Mouse (Mus musculus): Measurements from ENCODE around the gene 1700122O11Rik. TPM values are rescaled to one million over a fixed set of nuclear protein-coding genes. Genes with fewer than 3 reads are reported as not detected.

1700122O11Rik gene
- polyA plus RNA-seq, 1 experiment from 2014 or later: not detected

DNA sequence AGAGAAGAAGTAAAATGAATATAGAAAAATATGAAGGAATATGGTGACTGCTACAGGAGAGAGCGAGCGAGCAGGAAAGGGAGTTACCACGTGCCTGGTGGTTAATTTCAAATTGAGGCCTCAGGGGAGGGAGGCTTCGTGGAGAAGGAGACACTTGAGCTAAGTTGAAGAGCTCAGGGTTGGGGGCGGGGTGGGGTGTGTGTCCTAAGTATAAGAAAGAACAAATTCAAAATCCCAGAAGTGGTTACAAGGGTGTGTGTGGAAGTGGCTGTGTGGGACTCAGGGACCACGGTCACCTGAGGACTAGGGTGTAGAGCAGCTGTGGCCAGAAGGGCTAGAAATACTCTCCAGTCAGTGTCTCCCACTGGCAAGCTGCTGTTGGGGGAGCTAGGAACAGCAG, 38.7 kb downstream of the 1700122O11Rik start:
- ATAC-seq (ENCODE audit: low read depth): no peak
- no peak overlapping the region for H3K4me3 ChIP-seq
- WGBS: 63% methylated on average over 6 of the region's 6 CpGs
- no peak overlapping the region for H3K9ac ChIP-seq
- H3K9me3 ChIP-seq: no peaks in the 10 kb centered on the region
- no peak overlapping the region for H3K4me2 ChIP-seq
- no peaks in the 10 kb centered on the region for H3K27me3 ChIP-seq
- H3K27ac ChIP-seq (replicated peaks): no peak overlapping the region
- H3K4me1 ChIP-seq (replicated peaks): peaks cover 19% of the 10 kb centered on the region
- no peaks in the 10 kb centered on the region for H3K36me3 ChIP-seq

GRCm38 (mm10) chr17:47997806-47998205, 40.3 kb downstream of the 1700122O11Rik start:
- H3K36me3 ChIP-seq: no peaks in the 10 kb centered on the region
- H3K4me3 ChIP-seq: no peak overlapping the region
- ATAC-seq (ENCODE audit: low read depth): no peak
- no peak overlapping the region for H3K4me2 ChIP-seq
- no peak overlapping the region for H3K27ac ChIP-seq (replicated peaks)
- WGBS: 29% methylated on average over 3 of the region's 3 CpGs
- peaks cover 18% of the 10 kb centered on the region for H3K4me1 ChIP-seq (replicated peaks)
- H3K9me3 ChIP-seq: no peaks in the 10 kb centered on the region
- H3K27me3 ChIP-seq: no peaks in the 10 kb centered on the region
- no peak overlapping the region for H3K9ac ChIP-seq

- H3K9ac ChIP-seq: 0 out of 2 replicates have a peak overlapping the region, but pooled peaks have one; percentile 17
- H3K9me3 ChIP-seq: no peaks in the 10 kb centered on the region
- no peaks in the 10 kb centered on the region for H3K27me3 ChIP-seq
- H3K4me1 ChIP-seq (replicated peaks): peaks cover 13% of the 10 kb centered on the region
- 27% methylated on average over 10 of the region's 10 CpGs for WGBS
- no peak overlapping the region for H3K4me3 ChIP-seq
- no peaks in the 10 kb centered on the region for H3K36me3 ChIP-seq
- H3K4me2 ChIP-seq: no peak overlapping the region
- no peak for ATAC-seq (ENCODE audit: low read depth)
- H3K27ac ChIP-seq (replicated peaks): no peak overlapping the region
Measured at GRCm38 (mm10) chr17:47990392-47991123, 47.5 kb downstream of the 1700122O11Rik start.

- 2% methylated on average over 7 of the region's 8 CpGs for WGBS
Measured at GRCm38 (mm10) chr17:47989951-47990378, 48.1 kb downstream of the 1700122O11Rik start.

GRCm38 (mm10) chr17:47988811-47989210, 49.3 kb downstream of the 1700122O11Rik start:
- Histone ChIP-seq H3K4me2 (no peak overlapping the region), H3K9me3 (no peaks in the 10 kb centered on the region), H3K4me1 (replicated peaks) (peaks cover 13% of the 10 kb centered on the region), H3K27me3 (no peaks in the 10 kb centered on the region), H3K36me3 (no peaks in the 10 kb centered on the region), H3K9ac (no peak overlapping the region), H3K27ac (replicated peaks) (no peak overlapping the region), H3K4me3 (no peak overlapping the region)
- ATAC-seq (ENCODE audit: low read depth): no peak
- 46% methylated on average over 8 of the region's 8 CpGs for WGBS

More at GRCm38 (mm10) chr17:47989951-47990378, 48.1 kb downstream of the 1700122O11Rik start:
- Histone ChIP-seq H3K27ac (replicated peaks) (no peak overlapping the region), H3K9me3 (no peaks in the 10 kb centered on the region), H3K4me3 (no peak overlapping the region), H3K36me3 (no peaks in the 10 kb centered on the region), H3K27me3 (no peaks in the 10 kb centered on the region), H3K4me2 (no peak overlapping the region), H3K9ac (0 out of 2 replicates have a peak overlapping the region, but pooled peaks have one; percentile 17), H3K4me1 (replicated peaks) (peaks cover 13% of the 10 kb centered on the region)
- ATAC-seq (ENCODE audit: low read depth): peak; percentile 45; the same call in 1 of the 2 replicates

DNA sequence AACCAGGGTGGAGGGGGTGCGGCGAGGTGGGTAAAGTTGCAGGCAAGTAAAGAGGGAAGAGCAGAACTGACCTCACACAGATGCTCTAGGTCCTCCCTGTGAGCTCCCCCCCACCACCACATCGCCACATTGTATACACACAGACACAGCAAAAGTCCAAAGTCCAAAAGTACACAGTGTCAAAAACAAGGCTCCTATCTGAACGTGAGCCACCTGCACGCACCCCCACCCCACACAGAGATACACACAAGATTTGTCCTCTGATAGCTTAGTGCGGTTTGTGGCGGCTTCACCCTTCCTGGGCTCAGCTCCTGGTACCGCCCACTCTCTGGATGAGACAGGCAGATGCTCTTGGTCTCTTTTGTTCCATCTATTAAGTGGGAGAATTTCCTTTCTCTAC, 50.0 kb downstream of the 1700122O11Rik start:
- Histone ChIP-seq H3K4me3 (no peak overlapping the region), H3K9ac (no peak overlapping the region), H3K4me1 (replicated peaks) (peaks cover 13% of the 10 kb centered on the region), H3K36me3 (no peaks in the 10 kb centered on the region), H3K4me2 (no peak overlapping the region), H3K27ac (replicated peaks) (no peak overlapping the region), H3K9me3 (no peaks in the 10 kb centered on the region), H3K27me3 (no peaks in the 10 kb centered on the region)
- WGBS: 85% methylated on average over 8 of the region's 8 CpGs
- ATAC-seq (ENCODE audit: low read depth): no peak

Other genes starting within 250 kb of the 1700122O11Rik start
- gene Mdfi, start 203.6 kb downstream of the 1700122O11Rik start, polyA plus RNA-seq (2015; fragmentation: Nextera tagmentation; extraction: Ambion mirVana): 3.6 and 4.7 TPM in 2 replicates
- gene Foxp4, start 113.6 kb downstream of the 1700122O11Rik start, polyA plus RNA-seq (2015; fragmentation: Nextera tagmentation; extraction: Ambion mirVana): 17.2 and 18.5 TPM in 2 replicates
- gene 1700067P10Rik, start 51.0 kb upstream of the 1700122O11Rik start, polyA plus RNA-seq (2015; fragmentation: Nextera tagmentation; extraction: Ambion mirVana): 0.37 TPM in 1 of 2 replicates, not detected in the other
- not detected in 2 replicates for gene 9830107B12Rik, start 108.0 kb upstream of the 1700122O11Rik start, polyA plus RNA-seq (2015; fragmentation: Nextera tagmentation; extraction: Ambion mirVana)
- not detected in 2 replicates for gene A530064D06Rik, start 129.0 kb upstream of the 1700122O11Rik start, polyA plus RNA-seq (2015; fragmentation: Nextera tagmentation; extraction: Ambion mirVana)
- gene Trem1, start 194.5 kb upstream of the 1700122O11Rik start, polyA plus RNA-seq (2015; fragmentation: Nextera tagmentation; extraction: Ambion mirVana): 0.06 TPM in 1 of 2 replicates, not detected in the other
- 0.27 TPM in 1 of 2 replicates, not detected in the other for gene Trem3, start 209.5 kb upstream of the 1700122O11Rik start, polyA plus RNA-seq (2015; fragmentation: Nextera tagmentation; extraction: Ambion mirVana)
- gene Treml4, start 226.0 kb upstream of the 1700122O11Rik start, polyA plus RNA-seq (2015; fragmentation: Nextera tagmentation; extraction: Ambion mirVana): 1.1 TPM in 1 of 2 replicates, not detected in the other

Data from neural tube, embryonic 13.5 days (tissue).